Mouse (Mus musculus) stomach, postnatal 0 days (tissue): Measurements from ENCODE around the gene Zfp759.

Experiments used
- CTCF ChIP-seq: IDR thresholded peaks from 2 replicates; pipeline ENCODE4 v1.5.1; 2016; ENCODE audit warnings: antibody characterized with exemption, low read depth, mild to moderate bottlenecking, moderate library complexity
- EP300 ChIP-seq: optimal IDR thresholded peaks from 2 replicates; pipeline ENCODE3; 2016; ENCODE audit warnings: antibody characterized with exemption

- TF ChIP-seq CTCF (no peak), EP300 (no peak)
These were observed 39.5 kb upstream of the Zfp759 start for GRCm38 (mm10) chr13:67081946-67082345.
